Mouse (Mus musculus) cerebellum, adult 9-11 months (tissue): ENCODE measurements around the gene Mettl26.
"Not testable (repeated sequence)": the region's sequence is repeated elsewhere in the genome, so short reads cannot be mapped to it uniquely, and the experiment has no call there.

ENCODE experiments used
- DNase-seq: peaks from one replicate; pipeline ENCODE4 v3.0.0; 2022

Gene Mettl26

GRCm38 (mm10) chr17:25869954-25870353, 4.9 kb upstream of the Mettl26 start:
- peak; percentile 35 for DNase-seq

- not testable (repeated sequence) for DNase-seq
These were observed 3.3 kb upstream of the Mettl26 start for GRCm38 (mm10) chr17:25871566-25871965.

GRCm38 (mm10) chr17:25872676-25873075, 2.2 kb upstream of the Mettl26 start:
- no peak for DNase-seq

- DNase-seq, result no peak
These were observed 1.3 kb upstream of the Mettl26 start for GRCm38 (mm10) chr17:25873405-25874147.

- DNase-seq, result peak; percentile 57
These were observed 640 bp upstream of the Mettl26 start for GRCm38 (mm10) chr17:25874148-25874720.

- peak; percentile 90 for DNase-seq
These were observed 580 bp downstream of the Mettl26 start for GRCm38 (mm10) chr17:25875171-25876136.

GRCm38 (mm10) chr17:25876347-25876915, 1.6 kb downstream of the Mettl26 start:
- peak; percentile 72 for DNase-seq

- no peak for DNase-seq
These were observed 2.2 kb downstream of the Mettl26 start for GRCm38 (mm10) chr17:25877025-25877424.

GRCm38 (mm10) chr17:25877741-25878610, 3.1 kb downstream of the Mettl26 start:
- DNase-seq, result peak; percentile 69

- no peak for DNase-seq
These were observed 3.8 kb downstream of the Mettl26 start for GRCm38 (mm10) chr17:25878611-25879180.

GRCm38 (mm10) chr17:25879261-25879660, 4.4 kb downstream of the Mettl26 start:
- DNase-seq, result peak; percentile 53

GRCm38 (mm10) chr17:25879750-25880149, 4.9 kb downstream of the Mettl26 start:
- peak; percentile 63 for DNase-seq

- DNase-seq, result peak; percentile 62
These were observed 5.5 kb downstream of the Mettl26 start, which contains the start of gene Wfikkn1 for GRCm38 (mm10) chr17:25880196-25880910. Gene Wfikkn1, minus strand, starts transcription at chr17:25880858.

- peak; percentile 53 for DNase-seq
These were observed 6.2 kb downstream of the Mettl26 start for GRCm38 (mm10) chr17:25880913-25881641.

- no peak for DNase-seq
These were observed 6.8 kb downstream of the Mettl26 start for GRCm38 (mm10) chr17:25881691-25882090.

- no peak for DNase-seq
These were observed 7.4 kb downstream of the Mettl26 start for GRCm38 (mm10) chr17:25882306-25882705.

- DNase-seq, result no peak
These were observed 8.4 kb downstream of the Mettl26 start for GRCm38 (mm10) chr17:25883268-25883667.

- no peak for DNase-seq
These were observed 8.9 kb downstream of the Mettl26 start for GRCm38 (mm10) chr17:25883824-25884223.

- DNase-seq, result peak; percentile 55
These were observed 10.8 kb downstream of the Mettl26 start for GRCm38 (mm10) chr17:25885636-25886035.

GRCm38 (mm10) chr17:25886806-25887205, 11.9 kb downstream of the Mettl26 start:
- no peak for DNase-seq
